Mouse (Mus musculus): ENCODE data around the gene Olfr371. TPM values are rescaled to one million over a fixed set of nuclear protein-coding genes. Genes with fewer than 3 reads are reported as not detected.

The Olfr371 gene
- not detected for total RNA-seq (2023)

DNA sequence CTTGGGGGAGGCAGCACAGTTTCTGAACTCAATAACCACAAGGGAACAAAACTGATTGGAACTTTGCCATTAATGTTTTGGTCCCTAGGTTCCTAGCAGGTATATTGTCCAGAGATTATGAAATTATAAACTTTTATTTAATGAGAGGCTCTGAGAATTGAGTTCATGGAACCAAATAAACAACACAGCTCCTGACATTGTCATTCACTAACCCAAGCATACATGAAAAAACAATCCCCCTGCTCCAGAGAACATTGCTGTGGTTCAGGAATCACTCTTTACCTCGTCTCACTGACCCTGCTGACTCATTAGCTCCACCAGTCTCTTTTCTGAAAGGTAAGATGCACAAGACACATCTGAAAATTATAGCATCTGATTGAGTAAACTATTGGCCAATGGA is at the start of gene Olfr371:
Olfr371 (plus strand) TSS at position 301 of the 400 bp plus-strand sequence.

Other genes with a start within 250 kb of the Olfr371 start
- 1,000 to 10,000 TPM; 1,182 to 1,374 TPM for gene Junb, start 247.3 kb upstream of the Olfr371 start, total RNA-seq (2023)
- 1 to 10 TPM in 1 of 2 experiments, under 1 TPM in 1; 0.83 to 1.1 TPM for gene Hook2, start 235.4 kb upstream of the Olfr371 start, total RNA-seq (2023)
- gene Best2, start 211.5 kb upstream of the Olfr371 start, total RNA-seq (2023), result not detected
- 10 to 100 TPM; 56.3 to 62.0 TPM for gene Asna1, start 200.7 kb upstream of the Olfr371 start, total RNA-seq (2023)
- 100 to 1,000 TPM; 154 TPM for gene Trir, start 199.2 kb upstream of the Olfr371 start, total RNA-seq (2023)
- 10 to 100 TPM; 34.3 to 53.0 TPM for gene Tnpo2, start 189.1 kb upstream of the Olfr371 start, total RNA-seq (2023)
- gene Fbxw9, start 165.9 kb upstream of the Olfr371 start, total RNA-seq (2023), result 1 to 10 TPM; 4.8 to 6.4 TPM
- not detected for gene Gm5741, start 158.0 kb upstream of the Olfr371 start, total RNA-seq (2023)
- 10 to 100 TPM; 35.8 to 38.4 TPM for gene Dhps, start 154.2 kb upstream of the Olfr371 start, total RNA-seq (2023)
- gene Wdr83os, start 145.2 kb upstream of the Olfr371 start, total RNA-seq (2023), result 10 to 100 TPM; 36.7 TPM
- gene Wdr83, start 144.7 kb upstream of the Olfr371 start, total RNA-seq (2023), result 10 to 100 TPM; 12.1 to 19.5 TPM
- gene Man2b1, start 142.7 kb upstream of the Olfr371 start, total RNA-seq (2023), result 100 to 1,000 TPM; 291 to 306 TPM
- not detected for gene Zfp791, start 102.9 kb upstream of the Olfr371 start, total RNA-seq (2023)
- not detected for gene Cks1brt, start 74.1 kb upstream of the Olfr371 start, total RNA-seq (2023)
- gene Orc6, start 73.6 kb downstream of the Olfr371 start, total RNA-seq (2023), result 10 to 100 TPM; 34.6 to 37.2 TPM
- 10 to 100 TPM; 79.6 to 80.3 TPM for gene Vps35, start 73.8 kb downstream of the Olfr371 start, total RNA-seq (2023)
- 1 to 10 TPM; 3.7 to 6.7 TPM for gene Mylk3, start 160.4 kb downstream of the Olfr371 start, total RNA-seq (2023)
- gene 4921524J17Rik, start 206.8 kb downstream of the Olfr371 start, total RNA-seq (2023), result 1 to 10 TPM; 3.4 to 8.0 TPM

Data from neutrophil, adult 83 days (primary cell).